Mouse (Mus musculus) neural tube, embryonic 11.5 days (tissue): ENCODE results near the gene Sema5b. TPM values are rescaled to one million over a fixed set of nuclear protein-coding genes. Genes with fewer than 3 reads are reported as not detected.

Source experiments
- ATAC-seq: fragments of 200-750 bp; cut with Nextera tagmentation; 2 replicates; pipeline ENCODE4 v1.8.0; 2017; ENCODE audit warnings: moderate number of reproducible peaks, mild to moderate bottlenecking, moderate TSS enrichment, moderate library complexity; ENCODE audit not compliant: insufficient read depth, low FRiP score, low TSS enrichment
- DNase-seq: peaks from one replicate; pipeline ENCODE4 v3.0.0-alpha.2; 2015; ENCODE audit warnings: low spot score
- H3K27ac ChIP-seq: fragments of 300-500 bp; sonication (generic); 2 replicates; pipeline ENCODE4 v1.5.1; 2014; ENCODE audit warnings: low read depth, mild to moderate bottlenecking, low read length
- H3K27me3 ChIP-seq: fragments of 300-500 bp; sonication (generic); 2 replicates; pipeline ENCODE4 v1.6.1; 2014; ENCODE audit warnings: mild to moderate bottlenecking, low read length, mixed read lengths; ENCODE audit not compliant: control insufficient read depth, insufficient read depth
- H3K36me3 ChIP-seq: fragments of 300-500 bp; sonication (generic); 2 replicates; pipeline ENCODE4 v1.6.1; 2014; ENCODE audit warnings: mild to moderate bottlenecking, low read length, moderate library complexity, mixed read lengths; ENCODE audit not compliant: control insufficient read depth, insufficient read depth
- H3K4me1 ChIP-seq: fragments of 300-500 bp; sonication (generic); 2 replicates; pipeline ENCODE4 v1.6.1; 2014; ENCODE audit warnings: low read length, mixed read lengths; ENCODE audit not compliant: control insufficient read depth, insufficient read depth
- H3K4me2 ChIP-seq: fragments of 300-500 bp; sonication (generic); 2 replicates; pipeline ENCODE4 v1.6.1; 2014; ENCODE audit warnings: low read depth, mild to moderate bottlenecking, moderate library complexity
- H3K4me3 ChIP-seq: fragments of 300-500 bp; sonication (generic); 2 replicates; pipeline ENCODE4 v1.5.1; 2014; ENCODE audit warnings: low read depth, low read length
- H3K9ac ChIP-seq: fragments of 300-500 bp; sonication (generic); 2 replicates; pipeline ENCODE4 v1.6.1; 2014; ENCODE audit warnings: mild to moderate bottlenecking, low read length
- H3K9me3 ChIP-seq: fragments of 300-500 bp; sonication (generic); 2 replicates; pipeline ENCODE4 v1.6.1; 2016; ENCODE audit warnings: low read length; ENCODE audit not compliant: control insufficient read depth
- WGBS: fragments of 180-500 bp; shearing (Covaris S2); extraction: QIAGEN DNeasy Blood & Tissue Kit; methylation state at CpG from one replicate; pipeline ENCODE4 v1.1.7; 2014; 5-methylcytosine and 5-hydroxymethylcytosine counted together
- polyA plus RNA-seq: library from polyadenylated mRNA; unstranded; fragments of >200 nt; fragmentation: Nextera tagmentation; extraction: Ambion mirVana; gene quantifications from 2 replicates; pipeline ENCODE4 v1.2.1, GENCODE M21; 2014

The Sema5b gene
- polyA plus RNA-seq, 1 experiment from 2014 or later = 28.1 TPM

- no peaks in the 10 kb centered on the region for H3K36me3 ChIP-seq
- 97% methylated on average over 5 of the region's 5 CpGs for WGBS
- no peak for ATAC-seq
- no peak overlapping the region for H3K4me3 ChIP-seq
- no peak overlapping the region for H3K27ac ChIP-seq
- no peaks in the 10 kb centered on the region for H3K27me3 ChIP-seq
- H3K4me1 ChIP-seq = peaks cover 37% of the 10 kb centered on the region
- DNase-seq = no peak
- H3K9ac ChIP-seq = no peak overlapping the region
- no peak overlapping the region for H3K4me2 ChIP-seq
- H3K9me3 ChIP-seq = no peaks in the 10 kb centered on the region
Observed at GRCm38 (mm10) chr16:35593474-35593873, 52.5 kb downstream of the Sema5b start.

DNA sequence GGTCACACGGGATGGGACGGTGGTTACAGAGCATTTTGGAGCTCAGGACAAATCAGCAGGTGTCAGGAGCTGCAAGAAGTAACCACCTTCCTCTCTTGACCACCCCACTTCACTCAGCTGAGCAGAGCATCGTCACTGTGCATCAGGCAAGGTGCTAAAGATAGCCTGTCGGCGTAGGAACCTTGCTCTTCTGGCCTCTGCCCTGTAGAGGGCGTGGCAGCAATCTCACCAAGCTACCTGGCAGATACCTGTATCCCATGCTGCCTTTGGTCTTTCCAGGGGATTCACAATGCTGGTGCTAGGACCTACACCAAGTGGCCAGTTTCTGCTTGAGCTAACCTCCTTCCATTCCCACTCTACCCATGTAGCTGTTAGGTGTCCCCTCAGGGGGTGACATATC, 55.3 kb downstream of the Sema5b start:
- DNase-seq = no peak
- Histone ChIP-seq H3K4me1 (peaks cover 21% of the 10 kb centered on the region), H3K4me3 (no peak overlapping the region), H3K27me3 (no peaks in the 10 kb centered on the region), H3K9me3 (no peaks in the 10 kb centered on the region), H3K36me3 (no peaks in the 10 kb centered on the region), H3K27ac (0 out of 2 replicates have a peak overlapping the region, but pooled peaks have one; percentile 15), H3K4me2 (no peak overlapping the region), H3K9ac (no peak overlapping the region)
- 64% methylated on average over 6 of the region's 6 CpGs for WGBS
- ATAC-seq = 0 out of 2 replicates have a peak, but pooled peaks have one; percentile 10

GRCm38 (mm10) chr16:35596661-35597350, 55.9 kb downstream of the Sema5b start:
- Histone ChIP-seq H3K4me1 (peaks cover 17% of the 10 kb centered on the region), H3K27ac (0 out of 2 replicates have a peak overlapping the region, but pooled peaks have one; percentile 11), H3K36me3 (no peaks in the 10 kb centered on the region), H3K27me3 (no peaks in the 10 kb centered on the region), H3K9me3 (no peaks in the 10 kb centered on the region), H3K9ac (no peak overlapping the region), H3K4me2 (no peak overlapping the region), H3K4me3 (no peak overlapping the region)
- 39% methylated on average over 8 of the region's 8 CpGs for WGBS
- peak; percentile 65 for DNase-seq
- peak; percentile 70 for ATAC-seq

- DNase-seq = no peak
- H3K27ac ChIP-seq = no peak overlapping the region
- WGBS = 14% methylated on average over 6 of the region's 6 CpGs
Observed at GRCm38 (mm10) chr16:35597991-35598390, 57.0 kb downstream of the Sema5b start.

DNA sequence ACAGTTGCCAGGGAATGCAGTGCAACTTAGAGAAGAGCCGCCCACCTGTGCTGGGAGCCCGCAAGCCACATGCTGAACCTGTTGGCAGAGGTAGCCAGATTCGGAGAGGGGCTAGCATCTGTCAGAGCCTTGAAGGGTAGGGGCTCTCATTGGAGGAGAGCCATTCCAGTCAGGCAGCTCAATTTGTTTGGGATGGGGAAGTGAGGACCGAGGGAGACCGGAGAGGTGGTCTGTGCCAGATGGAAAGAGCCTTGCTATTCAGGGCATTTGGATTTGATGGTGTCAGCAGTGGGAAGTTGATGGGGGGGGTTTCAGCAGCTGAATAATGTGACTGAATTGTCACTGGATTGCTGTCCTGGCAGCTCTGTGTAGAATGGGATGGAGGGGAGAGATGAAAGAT, 57.9 kb downstream of the Sema5b start:
- H3K9me3 ChIP-seq = no peaks in the 10 kb centered on the region
- H3K36me3 ChIP-seq = no peaks in the 10 kb centered on the region
- no peaks in the 10 kb centered on the region for H3K27me3 ChIP-seq
- H3K4me2 ChIP-seq = no peak overlapping the region
- H3K4me3 ChIP-seq = no peak overlapping the region
- H3K9ac ChIP-seq = no peak overlapping the region
- 71% methylated on average over 5 of the region's 5 CpGs for WGBS
- DNase-seq (no peak), ATAC-seq (no peak)
- no peak overlapping the region for H3K27ac ChIP-seq
- H3K4me1 ChIP-seq = peaks cover 22% of the 10 kb centered on the region

More at GRCm38 (mm10) chr16:35597991-35598390, 57.0 kb downstream of the Sema5b start:
- ATAC-seq = no peak
- Histone ChIP-seq H3K4me3 (no peak overlapping the region), H3K9me3 (no peaks in the 10 kb centered on the region), H3K9ac (no peak overlapping the region), H3K27me3 (no peaks in the 10 kb centered on the region), H3K36me3 (no peaks in the 10 kb centered on the region), H3K4me1 (peaks cover 19% of the 10 kb centered on the region), H3K4me2 (no peak overlapping the region)

DNA sequence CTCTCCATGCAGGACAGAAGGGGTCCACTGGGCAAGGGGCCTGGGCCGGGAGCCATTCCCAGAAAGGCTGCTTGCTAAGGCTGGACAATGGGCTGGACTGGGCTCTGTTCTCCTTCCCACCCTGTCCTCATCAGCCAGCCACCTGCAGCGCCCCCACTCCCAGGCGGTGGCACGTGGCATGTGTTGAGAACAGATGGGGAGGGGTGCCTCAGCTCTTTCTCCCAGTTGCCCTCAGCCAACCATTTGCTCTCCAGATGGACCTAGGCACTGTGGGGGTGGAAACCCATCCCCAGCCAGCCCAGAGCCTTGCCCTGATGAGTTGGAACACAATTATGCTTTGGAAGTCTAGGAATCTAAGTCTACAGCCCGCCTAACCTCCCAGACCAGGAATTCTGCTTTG, 59.3 kb downstream of the Sema5b start:
- Histone ChIP-seq H3K27ac (no peak overlapping the region), H3K9me3 (no peaks in the 10 kb centered on the region), H3K9ac (no peak overlapping the region), H3K4me3 (no peak overlapping the region), H3K4me2 (no peak overlapping the region), H3K4me1 (peaks cover 22% of the 10 kb centered on the region), H3K27me3 (no peaks in the 10 kb centered on the region), H3K36me3 (no peaks in the 10 kb centered on the region)
- ATAC-seq (no peak), DNase-seq (no peak)
- 80% methylated on average over 5 of the region's 5 CpGs for WGBS

DNA sequence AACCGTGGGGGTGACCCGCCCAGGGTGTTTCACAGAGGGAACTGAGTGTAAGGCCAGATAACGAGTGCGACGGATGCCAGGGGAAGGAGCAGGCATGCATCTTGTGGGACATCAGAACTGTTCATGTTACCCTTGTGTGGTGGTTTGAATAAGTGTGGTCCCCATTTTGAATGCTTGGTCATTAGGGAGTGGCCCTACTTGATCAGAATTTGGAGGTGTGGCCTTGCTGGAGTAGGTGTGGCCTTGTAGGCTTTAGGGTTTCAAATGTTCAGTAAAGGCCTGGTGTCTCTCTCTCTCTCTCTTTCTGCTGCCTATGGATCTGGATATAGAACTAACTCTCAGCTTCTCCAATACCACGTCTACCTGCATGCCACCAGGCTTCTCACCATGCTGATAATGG, 60.5 kb downstream of the Sema5b start:
- H3K4me3 ChIP-seq = no peak overlapping the region
- H3K9me3 ChIP-seq = no peaks in the 10 kb centered on the region
- peaks cover 14% of the 10 kb centered on the region for H3K4me1 ChIP-seq
- H3K9ac ChIP-seq = no peak overlapping the region
- H3K4me2 ChIP-seq = no peak overlapping the region
- DNase-seq = no peak
- no peaks in the 10 kb centered on the region for H3K27me3 ChIP-seq
- 92% methylated on average over 6 of the region's 6 CpGs for WGBS
- no peaks in the 10 kb centered on the region for H3K36me3 ChIP-seq
- ATAC-seq = no peak
- H3K27ac ChIP-seq = no peak overlapping the region

DNA sequence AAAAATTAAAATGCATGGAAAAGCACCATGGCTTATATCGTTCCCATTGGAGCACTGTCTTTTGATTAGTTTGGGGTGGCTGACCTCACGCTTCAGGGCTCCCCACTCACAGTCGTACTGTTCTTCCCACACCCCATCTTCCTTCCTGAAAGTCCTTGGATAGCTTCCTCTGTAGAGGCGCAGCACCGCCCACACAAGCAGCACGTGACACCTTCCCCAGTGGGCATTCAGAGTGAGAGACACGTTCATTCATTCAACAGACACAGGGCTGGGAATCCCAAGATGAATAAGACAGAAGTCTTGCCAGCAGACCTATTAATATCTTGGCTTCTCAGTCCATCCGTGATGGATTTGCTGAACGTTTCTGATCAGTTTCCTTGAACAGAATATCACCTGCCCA, 61.6 kb downstream of the Sema5b start:
- Histone ChIP-seq H3K27ac (no peak overlapping the region), H3K4me2 (no peak overlapping the region), H3K27me3 (no peaks in the 10 kb centered on the region), H3K36me3 (no peaks in the 10 kb centered on the region), H3K9ac (no peak overlapping the region), H3K4me3 (no peak overlapping the region), H3K4me1 (0 out of 2 replicates have a peak, but pooled peaks cover 5% of the 10 kb centered on the region), H3K9me3 (no peaks in the 10 kb centered on the region)
- DNase-seq = no peak
- 81% methylated on average over 9 of the region's 9 CpGs for WGBS
- ATAC-seq = no peak
